Mouse (Mus musculus) hindbrain, embryonic 11.5 days (tissue): ENCODE data around the gene Nup133. TPM values are rescaled to one million over a fixed set of nuclear protein-coding genes. Genes with fewer than 3 reads are reported as not detected.
A peak's percentile ranks its signal among the peaks of the same experiment; 100 is the strongest.

Experiments
- ATAC-seq: fragments of 200-750 bp; cut with Nextera tagmentation; 2 replicates; pipeline ENCODE4 v1.8.0; 2017; ENCODE audit warnings: mild to moderate bottlenecking, moderate TSS enrichment, moderate library complexity; ENCODE audit not compliant: low FRiP score
- DNase-seq: peaks from one replicate; pipeline ENCODE4 v3.0.0-alpha.2; 2015; ENCODE audit warnings: low spot score
- H3K27ac ChIP-seq: fragments of 300-500 bp; sonication (generic); 2 replicates; pipeline ENCODE4 v1.5.1; 2014; ENCODE audit warnings: mild to moderate bottlenecking, low read depth, low read length
- H3K27me3 ChIP-seq: fragments of 300-500 bp; sonication (generic); 2 replicates; pipeline ENCODE4 v1.6.1; 2014; ENCODE audit warnings: mild to moderate bottlenecking, low read length, moderate library complexity, mixed read lengths; ENCODE audit not compliant: control insufficient read depth, insufficient read depth
- H3K36me3 ChIP-seq: fragments of 300-500 bp; sonication (generic); 2 replicates; pipeline ENCODE4 v1.6.1; 2014; ENCODE audit warnings: mild to moderate bottlenecking, low read length, moderate library complexity, mixed read lengths; ENCODE audit not compliant: control insufficient read depth, insufficient read depth
- H3K4me1 ChIP-seq: fragments of 300-500 bp; sonication (generic); replicated peaks from 2 replicates; pipeline ENCODE4 v1.6.1; 2014; ENCODE audit warnings: low read length, mixed read lengths; ENCODE audit not compliant: control insufficient read depth, insufficient read depth
- H3K4me2 ChIP-seq: fragments of 300-500 bp; sonication (generic); replicated peaks from 2 replicates; pipeline ENCODE4 v1.6.1; 2014; ENCODE audit warnings: mild to moderate bottlenecking, low read depth, low read length
- H3K4me3 ChIP-seq: fragments of 300-500 bp; sonication (generic); 2 replicates; pipeline ENCODE4 v1.5.1; 2014; ENCODE audit warnings: low read depth, low read length
- H3K9ac ChIP-seq: fragments of 300-500 bp; sonication (generic); 2 replicates; pipeline ENCODE4 v1.6.1; 2014; ENCODE audit warnings: low read depth, low read length
- H3K9me3 ChIP-seq: fragments of 300-500 bp; sonication (generic); 2 replicates; pipeline ENCODE4 v1.6.1; 2016; ENCODE audit warnings: low read length; ENCODE audit not compliant: control insufficient read depth
- WGBS: fragments of 180-500 bp; shearing (Covaris S2); extraction: QIAGEN DNeasy Blood & Tissue Kit; methylation state at CpG from one replicate; pipeline ENCODE4 v1.1.7; 2014; 5-methylcytosine and 5-hydroxymethylcytosine counted together
- polyA plus RNA-seq: library from polyadenylated mRNA; unstranded; fragments of >200 nt; fragmentation: Nextera tagmentation; extraction: Ambion mirVana; gene quantifications from 2 replicates; pipeline ENCODE4 v1.2.1, GENCODE M21; 2014

Gene Nup133
- polyA plus RNA-seq, 1 experiment from 2014 or later: 52.3 TPM

GRCm38 (mm10) chr8:123889797-123890196 lies 59.3 kb downstream of the Nup133 start:
- 71% methylated on average over 4 of the region's 4 CpGs for WGBS
- DNase-seq (no peak), ATAC-seq (no peak)
- Histone ChIP-seq H3K9me3 (no peaks in the 10 kb centered on the region), H3K27ac (no peak overlapping the region), H3K9ac (no peak overlapping the region), H3K4me3 (no peak overlapping the region), H3K36me3 (no peaks in the 10 kb centered on the region), H3K4me1 (peaks cover 3% of the 10 kb centered on the region), H3K4me2 (no peak overlapping the region), H3K27me3 (peaks cover 46% of the 10 kb centered on the region)

GRCm38 (mm10) chr8:123887956-123888355 lies 61.1 kb downstream of the Nup133 start:
- 92% methylated on average over 2 of the region's 2 CpGs for WGBS
- Histone ChIP-seq H3K4me2 (no peak overlapping the region), H3K4me3 (no peak overlapping the region), H3K36me3 (no peaks in the 10 kb centered on the region), H3K4me1 (peaks cover 10% of the 10 kb centered on the region), H3K27me3 (peaks cover 28% of the 10 kb centered on the region), H3K9me3 (no peaks in the 10 kb centered on the region), H3K9ac (no peak overlapping the region), H3K27ac (no peak overlapping the region)
- no peak for ATAC-seq
- DNase-seq: no peak

GRCm38 (mm10) chr8:123887163-123887562 lies 61.9 kb downstream of the Nup133 start:
- peaks cover 7% of the 10 kb centered on the region; the same call in 1 of the 2 replicates for H3K4me1 ChIP-seq
- peaks cover 21% of the 10 kb centered on the region for H3K27me3 ChIP-seq
- H3K9me3 ChIP-seq: no peaks in the 10 kb centered on the region
- WGBS: 89% methylated on average over 4 of the region's 4 CpGs
- no peak overlapping the region for H3K9ac ChIP-seq
- H3K4me3 ChIP-seq: no peak overlapping the region
- H3K27ac ChIP-seq: no peak overlapping the region
- H3K36me3 ChIP-seq: no peaks in the 10 kb centered on the region
- ATAC-seq (no peak), DNase-seq (no peak)
- H3K4me2 ChIP-seq: no peak overlapping the region

GRCm38 (mm10) chr8:123884721-123885565 lies 64.1 kb downstream of the Nup133 start:
- peak; percentile 71 for ATAC-seq
- H3K36me3 ChIP-seq: no peaks in the 10 kb centered on the region
- DNase-seq: peak; percentile 30
- peaks cover 7% of the 10 kb centered on the region; the same call in 1 of the 2 replicates for H3K4me1 ChIP-seq
- H3K27ac ChIP-seq: no peak overlapping the region
- H3K27me3 ChIP-seq: no peaks in the 10 kb centered on the region
- no peak overlapping the region for H3K4me2 ChIP-seq
- no peak overlapping the region for H3K9ac ChIP-seq
- H3K9me3 ChIP-seq: no peaks in the 10 kb centered on the region
- 8% methylated on average over 11 of the region's 14 CpGs for WGBS
- no peak overlapping the region for H3K4me3 ChIP-seq

GRCm38 (mm10) chr8:123883094-123883493 lies 66.0 kb downstream of the Nup133 start:
- Histone ChIP-seq H3K4me2 (no peak overlapping the region), H3K36me3 (no peaks in the 10 kb centered on the region), H3K27ac (no peak overlapping the region), H3K9me3 (no peaks in the 10 kb centered on the region), H3K4me3 (no peak overlapping the region), H3K9ac (no peak overlapping the region), H3K27me3 (no peaks in the 10 kb centered on the region), H3K4me1 (peaks cover 7% of the 10 kb centered on the region; the same call in 1 of the 2 replicates)
- ATAC-seq (no peak), DNase-seq (no peak)
- 66% methylated on average over 4 of the region's 4 CpGs for WGBS

GRCm38 (mm10) chr8:123882412-123882811 lies 66.7 kb downstream of the Nup133 start:
- 81% methylated on average over 2 of the region's 2 CpGs for WGBS
- no peaks in the 10 kb centered on the region for H3K27me3 ChIP-seq
- no peak overlapping the region for H3K4me2 ChIP-seq
- H3K4me3 ChIP-seq: no peak overlapping the region
- DNase-seq: no peak
- no peaks in the 10 kb centered on the region for H3K9me3 ChIP-seq
- H3K9ac ChIP-seq: no peak overlapping the region
- H3K36me3 ChIP-seq: no peaks in the 10 kb centered on the region
- no peak overlapping the region for H3K27ac ChIP-seq
- H3K4me1 ChIP-seq: peaks cover 7% of the 10 kb centered on the region; the same call in 1 of the 2 replicates
- no peak for ATAC-seq

GRCm38 (mm10) chr8:123880821-123881350 lies 68.2 kb downstream of the Nup133 start:
- H3K36me3 ChIP-seq: no peaks in the 10 kb centered on the region
- no peak overlapping the region for H3K4me2 ChIP-seq
- ATAC-seq (no peak), DNase-seq (no peak)
- peaks cover 7% of the 10 kb centered on the region; the same call in 1 of the 2 replicates for H3K4me1 ChIP-seq
- no peak overlapping the region for H3K9ac ChIP-seq
- H3K9me3 ChIP-seq: no peaks in the 10 kb centered on the region
- no peak overlapping the region for H3K27ac ChIP-seq
- no peak overlapping the region for H3K4me3 ChIP-seq
- no peaks in the 10 kb centered on the region for H3K27me3 ChIP-seq
- WGBS: 63% methylated on average over 4 of the region's 4 CpGs

- no peak for DNase-seq
- Histone ChIP-seq H3K36me3 (no peaks in the 10 kb centered on the region), H3K9me3 (no peaks in the 10 kb centered on the region), H3K27ac (no peak overlapping the region), H3K4me3 (no peak overlapping the region), H3K4me2 (no peak overlapping the region), H3K4me1 (peaks cover 7% of the 10 kb centered on the region; the same call in 1 of the 2 replicates), H3K9ac (no peak overlapping the region), H3K27me3 (no peaks in the 10 kb centered on the region)
- no peak for ATAC-seq
- WGBS: 66% methylated on average over 10 of the region's 10 CpGs
Observed at GRCm38 (mm10) chr8:123880271-123880670, 68.8 kb downstream of the Nup133 start.

- Histone ChIP-seq H3K9me3 (no peaks in the 10 kb centered on the region), H3K36me3 (no peaks in the 10 kb centered on the region), H3K27ac (no peak overlapping the region), H3K4me2 (no peak overlapping the region), H3K9ac (no peak overlapping the region), H3K27me3 (no peaks in the 10 kb centered on the region), H3K4me3 (no peak overlapping the region), H3K4me1 (no peaks in the 10 kb centered on the region)
- DNase-seq: no peak
- WGBS: 93% methylated on average over 2 of the region's 2 CpGs
- ATAC-seq: no peak
Observed at GRCm38 (mm10) chr8:123877865-123878264, 71.2 kb downstream of the Nup133 start.
